Mouse (Mus musculus): Measurements from ENCODE around the gene Hpgds.

DNA sequence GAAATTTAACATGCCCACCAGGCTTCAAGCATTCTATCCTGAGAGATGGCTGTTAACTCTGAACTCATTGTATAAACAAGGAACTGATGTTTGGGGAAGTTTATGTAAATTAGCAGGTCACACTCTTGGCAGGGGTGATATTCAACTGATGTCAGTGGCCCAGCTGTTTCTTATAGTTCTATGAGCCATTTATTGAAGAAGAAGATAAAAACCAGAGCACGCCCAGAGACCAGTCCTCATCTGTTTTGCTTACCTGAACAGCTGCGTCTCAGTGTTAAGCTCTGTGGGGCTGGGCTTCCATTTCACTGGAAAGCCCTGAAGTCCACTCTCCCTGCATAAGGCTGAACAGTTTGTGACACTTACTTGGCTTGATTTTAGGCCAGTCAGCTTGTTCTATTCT is 6.9 kb downstream of the Hpgds start:
- TF ChIP-seq ZNF384 (IDR thresholded peaks at IDR 0.05; ENCODE audit: low read depth, low read length) (no peak), MAFK (IDR thresholded peaks at IDR 0.05; ENCODE audit: insufficient read depth, low read depth, low read length) (no peak)
